Mouse (Mus musculus): ENCODE results near the gene Atp23. TPM values are rescaled to one million over a fixed set of nuclear protein-coding genes. Genes with fewer than 3 reads are reported as not detected.

Gene Atp23
- polyA plus RNA-seq, 1 experiment from 2014 or later = 19.3 TPM

Other genes starting within 250 kb of the Atp23 start
- 64.8 and 67.9 TPM in 2 replicates for gene Ctdsp2, start 77.4 kb upstream of the Atp23 start, polyA plus RNA-seq (2014; fragmentation: Nextera tagmentation; extraction: Ambion mirVana)
- gene Avil, start 99.4 kb upstream of the Atp23 start, polyA plus RNA-seq (2014; fragmentation: Nextera tagmentation; extraction: Ambion mirVana) = 0.39 and 0.42 TPM in 2 replicates
- 88.0 and 88.5 TPM in 2 replicates for gene Tsfm, start 129.5 kb upstream of the Atp23 start, polyA plus RNA-seq (2014; fragmentation: Nextera tagmentation; extraction: Ambion mirVana)
- 42.7 and 44.8 TPM in 2 replicates for gene Mettl1, start 140.1 kb upstream of the Atp23 start, polyA plus RNA-seq (2014; fragmentation: Nextera tagmentation; extraction: Ambion mirVana)
- 0.07 and 0.29 TPM in 2 replicates for gene Eef1akmt3, start 140.2 kb upstream of the Atp23 start, polyA plus RNA-seq (2014; fragmentation: Nextera tagmentation; extraction: Ambion mirVana)
- gene Cyp27b1, start 146.9 kb upstream of the Atp23 start, polyA plus RNA-seq (2014; fragmentation: Nextera tagmentation; extraction: Ambion mirVana) = not detected in 2 replicates
- gene March9, start 158.8 kb upstream of the Atp23 start, polyA plus RNA-seq (2014; fragmentation: Nextera tagmentation; extraction: Ambion mirVana) = 1.5 and 1.8 TPM in 2 replicates
- 3,117 and 3,128 TPM in 2 replicates for gene Cdk4, start 162.2 kb upstream of the Atp23 start, polyA plus RNA-seq (2014; fragmentation: Nextera tagmentation; extraction: Ambion mirVana)
- 83.4 and 98.5 TPM in 2 replicates for gene Tspan31, start 168.9 kb upstream of the Atp23 start, polyA plus RNA-seq (2014; fragmentation: Nextera tagmentation; extraction: Ambion mirVana)
- 0.80 and 0.95 TPM in 2 replicates for gene Agap2, start 173.9 kb upstream of the Atp23 start, polyA plus RNA-seq (2014; fragmentation: Nextera tagmentation; extraction: Ambion mirVana)
- 29.5 and 29.9 TPM in 2 replicates for gene Os9, start 219.8 kb upstream of the Atp23 start, polyA plus RNA-seq (2014; fragmentation: Nextera tagmentation; extraction: Ambion mirVana)

Measured in embryonic facial prominence, embryonic 11.5 days (tissue).